In genomic region chr11:84628111-84628510, GRCm38 (mm10) we compare ENCODE assay signal across 10 mouse cellular contexts.
DNase-seq lines count a peak whose midpoint lies in the region; ATAC-seq and TF ChIP-seq lines count a peak whose summit lies in the region.
"Had no signal": no experiment of that assay in that cellular context is flagged by ENCODE, and none has a peak within 500 bp of the region (broad histone marks: within the 10 kb centered on the region; RNA-seq: fewer than 3 reads in every experiment).

No protein-coding gene starts in this region.

- intact Hi-C loops in heart, postnatal 14 days (cut with DNase I) = no loop called here

- TF ChIP-seq CTCF in hindbrain, postnatal 0 days (IDR thresholded peaks at IDR 0.05; ENCODE audit: low read depth) = no peak

- H3K4me2 ChIP-seq in hindbrain, postnatal 0 days (ENCODE audit: low read depth, low read length) = no peak overlapping the region
- H3K4me2 ChIP-seq: liver, embryonic 13.5 days; neural tube, embryonic 12.5 days had no signal

- H3K9ac ChIP-seq in hindbrain, postnatal 0 days (replicated peaks; ENCODE audit: low read length) = no peak overlapping the region
- H3K9ac ChIP-seq: liver, embryonic 13.5 days; neural tube, embryonic 12.5 days had no signal

- no peaks in the 10 kb centered on the region for H3K9me3 ChIP-seq in hindbrain, postnatal 0 days (ENCODE audit: low read length)
- no peaks in the 10 kb centered on the region for H3K9me3 ChIP-seq in hindbrain, embryonic 10.5 days
- H3K9me3 ChIP-seq: liver, embryonic 13.5 days; neural tube, embryonic 12.5 days had no signal

- peak; percentile 78 for DNase-seq in hindbrain, postnatal 0 days (ENCODE audit: low spot score)
- DNase-seq in hindbrain, embryonic 10.5 days (ENCODE audit: low spot score) = no peak
- DNase-seq in right cerebral cortex, postnatal 10 days (ENCODE audit: low spot score in 2 of 2) = peak; percentile 49 to 57
- DNase-seq in right cerebral cortex, adult 18-20 months = no peak
- DNase-seq in cerebellum, postnatal 14 days = peak; percentile 88 to 90
- peak; percentile 75 to 76 for DNase-seq in kidney, postnatal 36 days
- no peak for DNase-seq in heart, postnatal 14 days
- no peak for DNase-seq in thymus, postnatal 25 days
- DNase-seq: liver, embryonic 13.5 days had no signal

- H3K36me3 ChIP-seq in hindbrain, postnatal 0 days (ENCODE audit: insufficient read depth, low read length) = no peaks in the 10 kb centered on the region
- H3K36me3 ChIP-seq in hindbrain, embryonic 10.5 days = no peaks in the 10 kb centered on the region
- H3K36me3 ChIP-seq: liver, embryonic 13.5 days; neural tube, embryonic 12.5 days had no signal

- peak; percentile 86 for ATAC-seq in hindbrain, postnatal 0 days

- peak overlapping the region; percentile 65 for H3K27ac ChIP-seq in hindbrain, postnatal 0 days
- no peak overlapping the region for H3K27ac ChIP-seq in hindbrain, embryonic 10.5 days
- H3K27ac ChIP-seq: liver, embryonic 13.5 days; neural tube, embryonic 12.5 days had no signal

- no peak overlapping the region for H3K4me3 ChIP-seq in hindbrain, postnatal 0 days (ENCODE audit: low read length)
- H3K4me3 ChIP-seq in hindbrain, embryonic 10.5 days = no peak overlapping the region
- H3K4me3 ChIP-seq: liver, embryonic 13.5 days; neural tube, embryonic 12.5 days had no signal

- H3K27me3 ChIP-seq in hindbrain, postnatal 0 days (ENCODE audit: insufficient read depth, low read length) = no peaks in the 10 kb centered on the region
- peaks cover 23% of the 10 kb centered on the region for H3K27me3 ChIP-seq in hindbrain, embryonic 10.5 days (ENCODE audit: insufficient read depth, poor library complexity, severe bottlenecking)

- WGBS in hindbrain, postnatal 0 days = 27% methylated on average over 2 of the region's 2 CpGs
- 65% methylated on average over 2 of the region's 2 CpGs for WGBS in hindbrain, embryonic 10.5 days

- no peaks in the 10 kb centered on the region for H3K4me1 ChIP-seq in hindbrain, postnatal 0 days (ENCODE audit: insufficient read depth, low read length)
- peaks cover 16% of the 10 kb centered on the region for H3K4me1 ChIP-seq in hindbrain, embryonic 10.5 days (replicated peaks)
- H3K4me1 ChIP-seq: liver, embryonic 13.5 days; neural tube, embryonic 12.5 days had no signal

Comparison
In these comparisons a context has a peak if more than half of its experiments do, and no peak if none do; other contexts are left out.
1. DNase-seq: peak in hindbrain, postnatal 0 days (single experiment), right cerebral cortex, postnatal 10 days (2 of 2), cerebellum, postnatal 14 days (2 of 2) and kidney, postnatal 36 days (2 of 2); none in hindbrain, embryonic 10.5 days (single experiment), right cerebral cortex, adult 18-20 months (single experiment), heart, postnatal 14 days (0 of 2) and thymus, postnatal 25 days (single experiment).